Mouse (Mus musculus): ENCODE results near the gene Snd1. TPM values are rescaled to one million over a fixed set of nuclear protein-coding genes. Genes with fewer than 3 reads are reported as not detected.

Snd1 gene
- polyA plus RNA-seq, 2 experiments: 104 to 120 TPM

DNA sequence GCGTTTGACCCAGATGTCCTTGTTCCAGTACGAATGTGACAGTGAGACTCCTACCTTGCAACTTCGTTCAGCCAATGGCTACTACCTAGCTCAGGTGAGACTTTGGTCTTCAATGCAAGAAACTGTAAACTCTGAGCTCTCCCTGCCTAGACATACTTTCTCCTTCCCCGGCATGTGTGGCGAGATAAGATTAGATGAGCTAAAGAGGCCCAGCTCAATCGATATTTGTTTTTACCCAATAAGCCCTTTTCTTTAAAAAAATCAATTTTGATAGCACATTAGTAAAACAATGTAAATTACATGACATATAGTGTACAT lies 43.4 kb upstream of the Snd1 start:
- DNase-seq (ENCODE audit: low spot score): no peak
- ATAC-seq (ENCODE audit: low FRiP score, low read depth): no peak
- TF ChIP-seq POLR2A (IDR thresholded peaks at IDR 0.05; ENCODE audit: borderline replicate concordance, extremely low read depth, insufficient read depth, insufficient read length): no peak
- Histone ChIP-seq H3K27me3 (ENCODE audit: control insufficient read depth, insufficient read depth, low read length) (no peaks in the 10 kb centered on the region), H3K4me1 (ENCODE audit: control insufficient read depth, insufficient read depth, low read length) (no peaks in the 10 kb centered on the region), H3K36me3 (ENCODE audit: control insufficient read depth, insufficient read depth, low read length) (peaks cover 13% of the 10 kb centered on the region), H3K27ac (replicated peaks; ENCODE audit: low read depth, low read length) (no peak overlapping the region), H3K9ac (ENCODE audit: low read depth, low read length, severe bottlenecking) (no peak overlapping the region), H3K9me3 (ENCODE audit: control insufficient read depth, low read length) (no peaks in the 10 kb centered on the region), H3K4me2 (replicated peaks; ENCODE audit: low read depth, low read length, severe bottlenecking) (no peak overlapping the region), H3K4me3 (replicated peaks; ENCODE audit: low read length) (no peak overlapping the region)
- 64% methylated on average over 6 of the region's 6 CpGs for WGBS

- no peak for ATAC-seq (ENCODE audit: low FRiP score, low read depth)
- Histone ChIP-seq H3K4me3 (replicated peaks; ENCODE audit: low read length) (no peak overlapping the region), H3K9ac (ENCODE audit: low read depth, low read length, severe bottlenecking) (no peak overlapping the region), H3K9me3 (ENCODE audit: control insufficient read depth, low read length) (no peaks in the 10 kb centered on the region), H3K27me3 (ENCODE audit: control insufficient read depth, insufficient read depth, low read length) (peaks cover 28% of the 10 kb centered on the region), H3K36me3 (ENCODE audit: control insufficient read depth, insufficient read depth, low read length) (no peaks in the 10 kb centered on the region), H3K27ac (replicated peaks; ENCODE audit: low read depth, low read length) (no peak overlapping the region), H3K4me1 (ENCODE audit: control insufficient read depth, insufficient read depth, low read length) (no peaks in the 10 kb centered on the region), H3K4me2 (replicated peaks; ENCODE audit: low read depth, low read length, severe bottlenecking) (no peak overlapping the region)
- no peak for TF ChIP-seq POLR2A (IDR thresholded peaks at IDR 0.05; ENCODE audit: borderline replicate concordance, extremely low read depth, insufficient read depth, insufficient read length)
- no peak for DNase-seq (ENCODE audit: low spot score)
- WGBS: 82% methylated on average over 7 of the region's 7 CpGs
Measured at GRCm38 (mm10) chr6:28447937-28448336, 27.0 kb upstream of the Snd1 start.

GRCm38 (mm10) chr6:28449253-28449652 lies 25.7 kb upstream of the Snd1 start, which contains the start of gene Pax4:
Gene Pax4, minus strand, starts transcription at chr6:28449353.
- Histone ChIP-seq H3K36me3 (ENCODE audit: control insufficient read depth, insufficient read depth, low read length) (no peaks in the 10 kb centered on the region), H3K4me2 (replicated peaks; ENCODE audit: low read depth, low read length, severe bottlenecking) (no peak within 1 kb of the TSS), H3K4me1 (ENCODE audit: control insufficient read depth, insufficient read depth, low read length) (no peaks in the 10 kb centered on the region), H3K27ac (replicated peaks; ENCODE audit: low read depth, low read length) (no peak within 1 kb of the TSS), H3K4me3 (replicated peaks; ENCODE audit: low read length) (no peak within 1 kb of the TSS), H3K9ac (ENCODE audit: low read depth, low read length, severe bottlenecking) (no peak within 1 kb of the TSS), H3K9me3 (ENCODE audit: control insufficient read depth, low read length) (no peaks in the 10 kb centered on the region), H3K27me3 (ENCODE audit: control insufficient read depth, insufficient read depth, low read length) (peaks cover 28% of the 10 kb centered on the region)
- TF ChIP-seq POLR2A (IDR thresholded peaks at IDR 0.05; ENCODE audit: borderline replicate concordance, extremely low read depth, insufficient read depth, insufficient read length): no peak
- DNase-seq (ENCODE audit: low spot score) (no peak), ATAC-seq (ENCODE audit: low FRiP score, low read depth) (no peak)
- 63% methylated on average over 2 of the region's 2 CpGs for WGBS

- no peak for DNase-seq (ENCODE audit: low spot score)
Measured at GRCm38 (mm10) chr6:28450481-28450880, 24.5 kb upstream of the Snd1 start.

DNA sequence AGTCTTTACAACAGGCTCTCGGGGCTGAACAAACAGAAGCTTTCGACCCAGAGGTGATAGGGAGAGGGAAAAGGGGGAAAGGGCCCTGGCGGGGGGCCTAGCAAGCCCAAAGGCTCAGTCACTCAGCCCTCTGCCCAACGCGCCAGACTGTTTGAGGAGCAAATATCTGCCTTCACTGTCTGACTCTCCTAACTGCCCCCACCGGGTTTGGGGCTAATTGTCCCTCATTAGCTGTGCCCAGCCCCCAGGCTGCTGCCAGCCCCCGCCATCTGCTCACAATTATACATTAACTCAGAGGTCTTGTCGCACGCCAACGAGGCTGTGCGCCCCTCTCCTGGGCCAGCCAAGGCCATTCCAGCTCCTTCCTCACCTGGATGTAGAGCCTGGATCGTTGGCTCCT lies 24.0 kb upstream of the Snd1 start:
- Histone ChIP-seq H3K9me3 (ENCODE audit: control insufficient read depth, low read length) (no peaks in the 10 kb centered on the region), H3K27ac (replicated peaks; ENCODE audit: low read depth, low read length) (no peak overlapping the region), H3K4me1 (ENCODE audit: control insufficient read depth, insufficient read depth, low read length) (no peaks in the 10 kb centered on the region), H3K27me3 (ENCODE audit: control insufficient read depth, insufficient read depth, low read length) (peaks cover 28% of the 10 kb centered on the region), H3K9ac (ENCODE audit: low read depth, low read length, severe bottlenecking) (no peak overlapping the region), H3K4me2 (replicated peaks; ENCODE audit: low read depth, low read length, severe bottlenecking) (no peak overlapping the region), H3K4me3 (replicated peaks; ENCODE audit: low read length) (no peak overlapping the region), H3K36me3 (ENCODE audit: control insufficient read depth, insufficient read depth, low read length) (no peaks in the 10 kb centered on the region)
- WGBS: under 1% methylated on average over 12 of the region's 12 CpGs
- DNase-seq (ENCODE audit: low spot score) (no peak), ATAC-seq (ENCODE audit: low FRiP score, low read depth) (no peak)
- no peak for TF ChIP-seq POLR2A (IDR thresholded peaks at IDR 0.05; ENCODE audit: borderline replicate concordance, extremely low read depth, insufficient read depth, insufficient read length)

More at GRCm38 (mm10) chr6:28450481-28450880, 24.5 kb upstream of the Snd1 start:
- Histone ChIP-seq H3K9me3 (ENCODE audit: control insufficient read depth, low read length) (no peaks in the 10 kb centered on the region), H3K4me1 (ENCODE audit: control insufficient read depth, insufficient read depth, low read length) (no peaks in the 10 kb centered on the region), H3K27me3 (ENCODE audit: control insufficient read depth, insufficient read depth, low read length) (peaks cover 28% of the 10 kb centered on the region), H3K4me2 (replicated peaks; ENCODE audit: low read depth, low read length, severe bottlenecking) (no peak overlapping the region), H3K36me3 (ENCODE audit: control insufficient read depth, insufficient read depth, low read length) (no peaks in the 10 kb centered on the region), H3K27ac (replicated peaks; ENCODE audit: low read depth, low read length) (no peak overlapping the region), H3K9ac (ENCODE audit: low read depth, low read length, severe bottlenecking) (no peak overlapping the region), H3K4me3 (replicated peaks; ENCODE audit: low read length) (no peak overlapping the region)
- no peak for TF ChIP-seq POLR2A (IDR thresholded peaks at IDR 0.05; ENCODE audit: borderline replicate concordance, extremely low read depth, insufficient read depth, insufficient read length)
- no peak for ATAC-seq (ENCODE audit: low FRiP score, low read depth)
- WGBS: 16% methylated on average over 5 of the region's 5 CpGs

DNA sequence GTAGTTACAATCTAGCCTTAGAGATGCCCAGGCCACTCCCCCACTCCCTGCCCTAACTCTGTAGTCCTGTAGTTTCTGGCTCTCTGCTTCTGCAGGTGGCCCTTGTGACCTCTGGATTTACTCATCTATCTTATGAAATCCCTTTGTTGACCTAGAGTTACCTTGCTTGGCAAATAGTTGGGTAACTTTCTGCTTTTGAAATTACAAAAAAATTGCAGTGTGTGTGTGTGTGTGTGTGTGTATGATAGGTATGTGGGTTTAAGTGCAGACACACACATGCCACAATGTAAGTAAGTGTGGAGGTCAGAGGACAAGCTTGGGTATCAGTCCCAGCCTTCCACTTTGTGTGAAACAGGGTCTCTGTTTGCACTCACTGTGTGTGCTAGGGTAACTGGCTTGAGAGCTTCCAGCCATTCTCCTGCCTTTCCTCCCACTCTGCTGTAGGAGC lies 15.7 kb upstream of the Snd1 start:
- Histone ChIP-seq H3K4me1 (ENCODE audit: control insufficient read depth, insufficient read depth, low read length) (no peaks in the 10 kb centered on the region), H3K27me3 (ENCODE audit: control insufficient read depth, insufficient read depth, low read length) (no peaks in the 10 kb centered on the region), H3K27ac (replicated peaks; ENCODE audit: low read depth, low read length) (no peak overlapping the region), H3K9ac (ENCODE audit: low read depth, low read length, severe bottlenecking) (no peak overlapping the region), H3K4me2 (replicated peaks; ENCODE audit: low read depth, low read length, severe bottlenecking) (no peak overlapping the region), H3K9me3 (ENCODE audit: control insufficient read depth, low read length) (no peaks in the 10 kb centered on the region), H3K4me3 (replicated peaks; ENCODE audit: low read length) (no peak overlapping the region), H3K36me3 (ENCODE audit: control insufficient read depth, insufficient read depth, low read length) (no peaks in the 10 kb centered on the region)
- DNase-seq (ENCODE audit: low spot score) (no peak), ATAC-seq (ENCODE audit: low FRiP score, low read depth) (no peak)
- TF ChIP-seq POLR2A (IDR thresholded peaks at IDR 0.05; ENCODE audit: borderline replicate concordance, extremely low read depth, insufficient read depth, insufficient read length): no peak
